Mouse (Mus musculus) T-helper 17 cell (primary cell): ENCODE results near the gene Pkd1.

Experiments
- in situ Hi-C, 2 experiments: fragments of 300-600 bp; cut with MboI, MseI; formaldehyde crosslinking; loops; 1 replicate in 1 of 2; 2 replicates in 1 of 2; pipeline ENCODE4 v1.15.1; 2025; ENCODE audit warnings: high pct_unique_total_duplicates in 2 of 2

Pkd1 gene

DNA sequence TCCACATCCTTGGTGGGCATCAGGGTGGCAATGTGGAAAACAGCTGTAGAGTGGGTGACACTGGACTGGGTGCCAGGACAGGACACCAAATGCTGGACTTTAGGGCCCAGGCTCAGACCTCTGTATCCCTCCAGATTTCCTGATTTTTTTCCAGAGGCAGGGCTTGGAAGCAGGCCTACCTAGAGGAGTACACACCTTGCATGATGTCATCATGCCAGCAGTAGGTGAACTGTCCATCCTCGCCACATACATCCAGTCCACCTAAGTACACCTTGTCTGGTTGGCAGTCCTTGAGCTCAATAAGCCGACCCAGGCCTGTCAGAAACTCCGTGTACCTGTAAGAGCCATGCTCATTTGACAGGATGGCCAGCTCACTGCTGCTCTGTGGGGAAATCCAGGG is 48.4 kb downstream of the Pkd1 start:
- in situ Hi-C loops: loop anchor here in 1 of 2 experiments (25.0 kb wide), 1 partner anchor 939 kb away; no protein-coding TSS in a partner anchor

DNA sequence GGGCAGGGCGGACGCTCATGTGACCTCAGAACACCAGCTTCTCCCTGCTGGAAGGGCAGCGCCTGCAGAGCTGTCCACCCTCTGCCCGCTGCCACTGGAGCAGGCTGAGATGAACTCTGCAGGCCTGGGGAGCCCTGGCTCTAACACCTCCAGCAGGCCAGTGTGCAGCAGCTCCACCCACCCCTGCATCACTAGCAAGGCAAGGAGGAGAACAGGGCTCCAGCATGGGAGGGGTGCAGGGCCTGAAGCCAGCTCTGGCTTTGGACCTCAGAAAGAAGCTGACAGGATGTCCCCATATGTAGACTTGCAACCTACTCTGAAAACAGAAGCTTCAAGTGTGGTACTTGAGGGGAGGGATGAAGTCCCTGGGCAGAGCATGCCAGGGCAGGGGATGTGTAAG is 50.9 kb downstream of the Pkd1 start:
- in situ Hi-C loops: no loop called here

DNA sequence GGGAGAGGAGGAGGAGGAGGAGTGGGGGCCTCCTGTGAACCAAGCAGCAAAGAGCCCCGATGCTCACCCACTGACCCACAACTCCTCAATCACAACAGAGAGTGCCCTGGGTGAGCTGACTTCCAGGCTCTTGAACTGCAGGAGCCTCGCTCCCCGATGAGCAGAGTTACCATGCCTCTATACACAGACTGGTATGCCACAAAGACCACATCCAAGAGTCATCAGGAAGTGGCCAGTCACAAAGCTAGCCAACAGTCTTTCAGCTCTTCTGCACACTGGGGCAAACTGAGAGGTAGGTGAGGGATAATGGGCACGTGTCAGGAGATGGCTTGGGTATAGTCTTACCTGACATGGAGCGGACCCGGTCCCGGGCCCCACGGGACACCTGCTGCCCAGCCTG is 54.3 kb downstream of the Pkd1 start:
- in situ Hi-C loops: no loop called here

DNA sequence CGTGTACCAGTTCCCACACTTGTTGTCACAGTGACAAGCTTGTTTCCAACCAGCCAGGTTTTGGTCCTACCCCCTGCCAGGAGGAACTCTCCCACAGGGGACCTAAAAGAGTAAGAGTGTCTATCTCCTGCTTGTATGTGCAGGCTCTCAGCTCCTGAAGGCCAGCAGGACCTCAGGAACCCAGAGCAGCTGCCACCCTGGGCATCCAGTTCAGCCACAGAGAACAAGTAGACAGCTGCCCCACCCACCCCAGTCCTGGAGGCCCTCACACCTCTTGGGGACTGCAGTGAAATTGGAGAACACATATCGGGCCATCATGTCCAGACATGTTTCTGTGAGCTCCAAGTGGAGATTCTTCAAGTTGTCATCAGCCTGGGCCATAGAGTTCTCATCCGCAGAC is 54.9 kb downstream of the Pkd1 start:
- in situ Hi-C loops: no loop called here

DNA sequence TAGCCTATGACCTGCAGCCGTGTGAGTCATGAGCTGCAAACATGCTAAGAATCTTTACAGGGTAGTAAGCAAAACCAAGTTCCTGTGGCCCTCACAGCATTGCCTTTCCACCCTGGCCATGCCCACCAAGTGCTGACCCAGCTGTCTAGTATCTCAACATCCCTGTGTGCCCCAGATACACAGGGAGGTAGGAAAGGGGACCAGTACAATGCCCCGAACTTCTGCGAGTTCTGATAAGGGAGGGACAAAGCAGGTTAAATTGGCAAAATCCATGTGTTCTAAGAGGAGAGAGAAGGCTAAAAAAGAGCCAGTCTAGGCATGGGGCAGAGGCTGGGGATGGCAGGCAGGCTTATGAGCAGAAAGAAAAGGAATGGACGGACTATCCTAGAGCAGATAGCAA is 58.7 kb downstream of the Pkd1 start:
- in situ Hi-C loops: no loop called here

DNA sequence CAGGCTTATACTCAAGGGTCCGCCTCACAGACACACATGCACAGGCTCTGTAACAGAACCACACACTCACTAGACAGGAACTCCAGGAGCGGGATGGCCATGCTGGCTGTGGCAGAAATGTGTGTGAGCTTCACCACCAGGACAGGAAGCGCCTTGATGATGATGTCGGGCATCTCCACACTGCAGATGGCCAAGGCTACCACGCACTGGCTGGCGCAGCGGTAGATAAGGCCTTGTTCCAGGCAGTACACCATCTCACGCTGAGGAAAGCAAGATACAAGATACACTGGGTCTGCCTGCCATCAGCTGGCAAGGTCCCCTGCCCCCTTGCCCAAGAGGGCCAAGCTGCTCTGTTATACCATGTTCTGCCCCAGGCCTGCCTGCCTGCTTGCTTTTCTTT is 59.2 kb downstream of the Pkd1 start:
- in situ Hi-C loops: no loop called here

DNA sequence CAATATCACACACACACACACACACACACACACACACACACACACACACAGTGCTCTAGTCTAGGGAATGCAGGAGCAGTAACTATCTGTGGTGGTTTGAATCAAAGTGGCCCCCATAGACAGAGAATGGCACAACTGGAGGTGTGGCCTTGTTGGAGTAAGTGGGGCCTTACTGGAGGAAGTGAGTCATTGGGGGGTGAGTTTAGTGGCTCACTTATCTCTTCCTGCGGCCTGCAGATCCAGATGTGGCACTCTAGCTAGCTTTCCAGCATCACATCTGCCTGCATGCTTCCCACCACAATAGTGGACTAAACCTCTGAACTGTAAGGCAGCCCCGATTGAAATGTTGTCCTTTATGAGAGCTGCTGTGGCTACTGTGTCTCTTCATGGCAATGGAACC is 61.1 kb downstream of the Pkd1 start:
- in situ Hi-C loops: no loop called here

DNA sequence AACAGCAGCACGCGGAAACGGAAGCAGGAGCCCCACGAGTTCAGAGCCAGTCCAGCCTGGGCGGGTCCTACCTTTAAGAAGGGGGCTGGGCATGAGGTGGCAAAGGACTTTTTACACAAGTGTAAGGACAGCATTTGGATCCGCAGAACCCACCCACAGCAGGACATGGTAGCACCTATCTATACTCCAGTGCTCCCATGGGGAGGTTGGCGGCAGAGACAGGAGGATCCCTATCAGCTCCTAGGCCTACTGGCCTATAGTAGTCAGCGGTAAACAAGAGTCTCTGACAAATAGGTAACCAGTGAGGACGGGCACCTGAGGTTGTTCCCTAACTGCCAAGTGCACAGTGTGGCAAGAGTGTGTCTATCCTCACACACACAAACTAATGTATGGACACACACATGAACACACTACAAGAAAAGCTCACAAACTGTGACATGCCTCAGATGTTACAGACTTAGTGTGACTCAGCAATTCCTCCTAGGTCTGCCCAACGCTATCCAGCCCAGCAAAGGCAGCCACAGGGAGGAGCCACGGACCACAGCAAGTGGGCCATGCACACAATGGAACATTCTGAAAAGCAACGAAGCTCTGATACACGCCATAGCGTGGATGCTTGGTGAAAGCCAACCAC is 68.0 kb downstream of the Pkd1 start:
- in situ Hi-C loops: no loop called here

DNA sequence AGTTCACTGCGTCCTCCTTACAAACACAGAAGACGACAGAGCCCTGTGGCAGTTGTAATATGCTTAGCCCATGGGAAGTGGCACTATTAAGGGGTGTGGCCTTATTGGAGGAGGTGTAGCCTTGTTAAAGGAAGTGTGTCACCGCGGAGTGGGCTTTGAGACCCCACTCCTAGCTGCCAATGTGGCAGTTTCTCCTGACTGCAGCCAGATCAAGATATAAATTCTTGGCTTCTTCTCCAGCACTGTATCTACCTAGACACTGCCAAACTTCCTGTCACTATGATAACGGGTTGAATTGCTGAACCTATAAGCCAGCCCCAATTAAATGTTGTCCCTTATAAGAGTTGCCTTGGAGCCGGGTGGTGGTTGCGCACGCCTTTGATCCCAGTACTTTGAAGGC is 75.8 kb downstream of the Pkd1 start:
- in situ Hi-C loops: no loop called here

DNA sequence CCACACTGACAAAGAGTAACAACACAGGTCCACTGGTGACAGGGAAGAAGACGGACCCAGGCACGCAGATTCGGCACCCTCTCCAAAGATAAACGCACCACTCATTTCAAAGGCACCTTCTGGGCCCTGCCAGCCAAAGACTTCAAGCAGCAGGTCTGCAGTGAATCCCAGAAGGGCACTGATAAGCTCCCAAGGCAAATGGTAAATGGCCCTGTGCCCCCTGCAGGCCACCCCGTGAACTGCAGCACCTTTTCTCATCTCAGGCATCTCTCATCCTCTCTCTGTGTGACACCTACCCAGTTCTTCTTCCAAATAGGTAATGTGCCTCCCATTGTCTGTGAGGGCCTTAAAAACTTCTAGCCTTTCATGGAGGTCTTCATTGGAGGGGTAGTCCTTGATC is 79.0 kb downstream of the Pkd1 start:
- in situ Hi-C loops: no loop called here

DNA sequence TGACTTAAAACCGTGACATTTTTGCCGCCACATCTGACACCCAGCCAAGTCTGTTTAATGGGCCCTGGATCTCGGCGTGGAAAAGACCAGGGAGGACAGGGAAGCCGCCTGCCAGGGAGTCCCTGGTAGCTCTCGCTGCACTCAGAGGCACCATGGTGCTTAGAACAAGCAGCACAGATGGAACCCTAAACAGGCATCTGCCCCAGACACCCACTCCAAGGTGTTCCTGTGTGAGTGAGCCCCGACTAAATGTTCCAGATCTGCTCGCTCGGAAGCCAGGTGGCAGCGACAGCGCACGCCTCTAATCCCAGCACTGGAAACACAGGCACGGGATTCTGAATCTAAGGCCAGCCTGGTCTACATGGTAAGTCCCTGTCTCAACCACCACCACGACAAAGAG is 80.4 kb downstream of the Pkd1 start:
- in situ Hi-C loops: loop anchor here in 1 of 2 experiments (10.0 kb wide), 1 partner anchor 725 kb away; no protein-coding TSS in a partner anchor

DNA sequence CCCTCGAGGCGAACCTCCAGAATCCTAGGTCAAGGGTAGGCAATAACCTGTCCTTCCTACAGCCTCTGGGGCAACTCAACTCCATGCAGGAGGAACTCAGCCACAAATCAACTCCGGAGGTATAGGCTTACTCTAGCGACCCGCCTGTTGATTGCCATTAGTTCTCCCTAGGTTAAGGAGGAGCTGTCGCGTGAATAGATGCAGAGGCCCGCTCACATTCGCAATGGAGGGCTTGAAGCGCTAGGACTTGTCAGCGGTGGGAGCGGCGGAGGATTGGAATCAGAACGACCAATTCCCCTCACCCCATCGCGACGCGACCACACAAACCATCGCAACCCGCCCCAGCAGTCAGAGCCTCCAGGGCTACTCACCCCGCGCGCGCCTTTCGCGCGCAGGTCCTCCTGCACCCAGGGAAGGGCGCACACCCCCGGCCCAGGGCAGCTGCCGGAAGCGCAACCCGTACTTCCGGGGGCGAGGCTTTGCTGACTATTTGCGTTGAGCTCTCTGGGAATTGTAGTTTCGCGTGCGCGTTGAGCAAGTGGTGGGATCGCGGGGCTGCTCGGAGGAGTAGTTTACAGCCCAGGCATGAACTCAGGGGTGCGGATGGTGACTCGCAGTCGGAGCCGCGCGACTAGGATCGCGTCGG is 82.7 kb downstream of the Pkd1 start, which contains the start of the genes Tsc2 and Nthl1:
Gene Tsc2 (minus strand): TSS at position 464 of the 646 bp plus-strand sequence.
Gene Nthl1 (plus strand): TSS at position 514 of the 646 bp plus-strand sequence.
- in situ Hi-C loops: loop anchor here in 1 of 2 experiments (10.0 kb wide), 1 partner anchor 727 kb away; no protein-coding TSS in a partner anchor

DNA sequence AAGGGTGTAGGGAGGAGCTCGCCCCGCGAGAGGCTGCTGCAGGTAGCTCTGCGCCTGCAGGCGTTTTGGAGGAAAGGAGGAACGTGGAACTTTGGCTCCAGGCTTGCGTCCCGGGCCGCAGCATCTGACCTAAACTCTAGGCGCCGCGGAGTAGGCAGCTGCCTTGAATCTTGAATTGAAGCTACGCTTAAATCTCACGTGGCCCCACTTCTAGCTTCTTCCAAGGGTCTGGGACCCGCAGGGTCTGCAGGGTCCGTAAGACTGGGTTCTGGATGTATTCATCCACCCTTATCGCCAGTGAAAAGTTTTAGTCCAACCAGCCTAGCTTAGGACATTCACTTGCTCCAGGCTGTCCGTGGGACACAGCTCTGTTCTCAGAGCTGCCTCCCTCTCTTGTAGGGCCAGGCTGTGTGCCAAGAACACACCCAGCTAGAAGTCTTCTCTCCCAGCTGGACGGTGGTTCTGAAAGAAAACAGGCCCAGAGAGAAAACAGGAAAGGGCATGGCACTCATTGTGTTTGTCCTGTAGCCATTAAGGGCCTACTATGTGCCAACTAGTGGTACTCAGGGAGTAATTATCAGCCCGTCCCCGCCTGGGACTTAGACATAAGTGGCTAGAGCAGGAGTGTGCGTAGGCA is 83.3 kb downstream of the Pkd1 start:
- in situ Hi-C loops: loop anchor here in 1 of 2 experiments (10.0 kb wide), 1 partner anchor 728 kb away; no protein-coding TSS in a partner anchor

DNA sequence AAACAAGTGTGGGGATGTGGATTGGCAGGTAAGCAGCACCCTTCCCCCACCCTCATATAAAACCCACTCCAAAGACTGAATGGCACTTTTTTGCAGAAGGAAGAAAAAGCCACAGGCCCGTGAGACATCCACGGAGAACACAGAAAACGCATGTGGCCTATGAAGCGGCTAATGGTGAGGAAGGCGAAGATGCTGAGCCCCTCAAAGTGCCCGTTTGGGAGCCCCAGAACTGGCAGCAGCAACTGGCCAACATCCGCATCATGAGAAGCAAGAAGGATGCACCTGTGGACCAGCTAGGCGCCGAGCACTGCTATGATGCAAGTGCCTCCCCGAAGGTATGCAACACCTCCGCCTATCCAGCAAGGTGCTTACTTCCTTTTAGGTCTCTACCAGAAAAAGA is 84.2 kb downstream of the Pkd1 start:
- in situ Hi-C loops: loop anchor here in 1 of 2 experiments (10.0 kb wide), 1 partner anchor 729 kb away; no protein-coding TSS in a partner anchor

DNA sequence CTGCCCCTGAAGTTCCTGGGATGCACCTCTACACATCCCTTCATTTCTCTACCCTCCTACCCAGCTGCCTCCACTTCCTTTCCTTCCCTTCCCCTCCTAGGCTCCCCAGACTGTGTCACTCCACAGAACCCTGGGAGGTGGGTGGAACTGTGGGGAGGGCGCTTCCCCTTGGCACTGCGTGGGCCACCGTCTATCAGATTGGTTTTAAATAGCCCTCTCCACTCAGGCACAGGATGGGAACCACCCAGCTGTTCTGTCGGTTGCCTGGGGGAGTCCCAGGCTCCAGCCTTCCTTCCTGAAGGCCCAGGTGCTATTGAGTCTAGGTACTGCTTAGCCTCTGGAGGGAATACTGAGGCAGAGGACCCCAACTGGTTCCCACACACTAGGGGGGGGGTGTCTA is 85.4 kb downstream of the Pkd1 start:
- in situ Hi-C loops: loop anchor here in 1 of 2 experiments (10.0 kb wide), 1 partner anchor 730 kb away; no protein-coding TSS in a partner anchor

DNA sequence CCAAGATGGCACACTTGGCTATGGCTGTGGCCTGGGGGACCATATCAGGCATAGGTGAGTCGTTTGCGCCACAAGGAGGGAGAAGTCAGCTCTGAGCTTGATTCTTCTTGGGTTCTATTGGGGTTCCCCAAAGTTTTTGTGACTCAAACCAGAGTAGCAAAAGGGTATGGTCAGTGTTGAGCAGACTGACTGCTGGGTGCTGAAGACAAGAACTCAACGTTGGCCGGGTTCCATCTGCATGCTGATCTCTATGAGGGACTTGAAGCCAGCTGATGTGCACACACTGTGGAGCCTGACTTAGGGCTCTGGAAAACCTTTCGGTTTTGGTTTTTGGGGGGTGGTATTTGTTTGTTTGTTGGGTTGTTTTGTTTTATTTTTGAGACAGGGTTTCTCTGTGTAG is 86.1 kb downstream of the Pkd1 start:
- in situ Hi-C loops: loop anchor here in 1 of 2 experiments (10.0 kb wide), 1 partner anchor 731 kb away; no protein-coding TSS in a partner anchor

DNA sequence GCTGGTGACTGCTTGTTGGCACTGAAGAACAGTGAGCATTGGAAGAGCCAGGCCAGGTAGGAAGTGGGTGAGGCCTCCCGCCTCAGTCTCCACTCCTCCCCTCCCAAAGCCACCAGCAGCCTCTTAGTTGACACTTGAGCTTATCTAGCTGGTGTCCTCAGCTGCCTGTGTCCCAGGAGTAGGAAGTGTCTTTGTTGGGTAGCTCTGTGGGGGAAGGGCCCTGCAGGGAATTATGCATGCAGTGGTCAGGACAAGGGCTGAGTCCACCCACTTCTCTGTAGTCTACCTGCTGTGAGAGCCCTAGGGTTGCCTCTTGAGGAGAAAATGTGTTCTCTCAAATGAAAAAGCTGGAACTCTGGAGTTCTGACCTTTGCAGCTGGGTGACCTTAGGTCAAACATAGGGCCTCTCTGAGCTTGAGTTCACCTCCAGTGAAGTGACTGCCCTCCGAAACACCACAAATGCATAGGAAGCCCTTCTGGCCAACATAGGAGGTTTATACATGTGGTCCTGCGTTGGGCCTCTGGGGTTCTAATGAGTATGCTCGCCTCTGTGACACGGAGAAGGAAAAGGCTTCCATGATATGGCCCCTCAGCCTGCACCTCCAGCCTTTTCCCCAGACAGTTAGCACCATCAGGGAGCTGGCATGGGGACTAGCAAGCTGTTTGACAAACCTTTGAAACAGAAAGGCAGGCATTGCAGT is 87.3 kb downstream of the Pkd1 start:
- in situ Hi-C loops: loop anchor here in 1 of 2 experiments (10.0 kb wide), 1 partner anchor 732 kb away; no protein-coding TSS in a partner anchor

DNA sequence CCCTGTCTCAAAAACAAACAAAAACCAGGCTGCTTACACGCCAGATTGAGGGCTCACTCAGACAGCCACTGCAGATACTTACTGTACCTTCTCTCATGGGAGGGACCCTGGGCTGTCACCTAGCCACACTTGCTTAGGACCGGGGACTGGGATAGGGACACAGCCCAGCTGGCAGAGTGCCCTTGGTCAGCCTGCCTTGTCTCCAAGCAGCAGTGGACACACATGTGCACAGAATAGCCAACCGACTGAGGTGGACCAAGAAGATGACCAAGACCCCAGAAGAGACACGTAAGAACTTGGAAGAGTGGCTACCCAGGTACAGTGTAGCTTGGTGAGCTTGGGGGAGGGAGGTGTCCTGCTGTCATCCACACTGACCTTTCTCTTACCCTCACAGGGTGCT is 88.6 kb downstream of the Pkd1 start:
- in situ Hi-C loops: loop anchor here in 1 of 2 experiments (10.0 kb wide), 1 partner anchor 733 kb away; no protein-coding TSS in a partner anchor

DNA sequence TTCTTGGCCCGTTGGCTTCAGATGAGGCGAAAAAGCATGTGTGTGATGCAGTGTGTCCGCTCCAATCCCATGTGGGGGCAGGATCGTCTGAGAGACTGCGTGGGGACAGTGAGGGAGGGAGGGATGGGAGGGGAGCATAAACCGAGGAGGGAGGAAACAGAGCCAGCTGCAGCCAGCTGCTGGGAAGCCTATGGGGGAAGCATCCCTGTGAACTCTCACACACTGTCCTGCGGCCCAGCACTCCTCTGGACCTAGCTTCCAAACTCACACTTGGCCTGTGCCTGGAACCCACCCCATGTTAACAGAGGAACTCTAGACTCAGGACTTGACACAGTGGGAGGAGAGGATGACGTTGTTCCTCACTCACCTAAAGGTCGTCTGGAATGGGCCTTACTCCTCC is 89.2 kb downstream of the Pkd1 start:
- in situ Hi-C loops: loop anchor here in 1 of 2 experiments (10.0 kb wide), 1 partner anchor 734 kb away; no protein-coding TSS in a partner anchor

DNA sequence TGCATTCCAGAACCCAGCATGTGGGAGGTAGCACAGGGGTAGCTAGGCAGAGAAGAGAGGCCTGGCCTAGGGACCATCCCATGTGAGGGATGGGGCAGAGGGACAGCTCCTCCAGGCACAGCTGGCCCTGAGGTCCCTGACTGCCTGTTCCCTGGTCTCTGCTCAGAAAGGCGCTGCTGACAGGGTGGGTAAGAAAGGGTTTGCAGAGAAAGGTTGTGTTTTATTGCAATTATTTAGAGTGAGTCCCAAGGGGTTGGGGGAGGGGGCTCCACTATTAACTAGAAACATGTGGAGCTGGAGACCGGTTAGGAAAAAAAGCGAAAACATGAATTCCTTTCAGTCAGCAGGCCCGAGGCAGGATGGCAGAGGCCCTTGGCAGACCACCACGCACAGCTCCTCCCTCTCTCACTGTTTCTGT is 89.9 kb downstream of the Pkd1 start:
- in situ Hi-C loops: loop anchor here in 1 of 2 experiments (10.0 kb wide), 1 partner anchor 735 kb away; no protein-coding TSS in a partner anchor

DNA sequence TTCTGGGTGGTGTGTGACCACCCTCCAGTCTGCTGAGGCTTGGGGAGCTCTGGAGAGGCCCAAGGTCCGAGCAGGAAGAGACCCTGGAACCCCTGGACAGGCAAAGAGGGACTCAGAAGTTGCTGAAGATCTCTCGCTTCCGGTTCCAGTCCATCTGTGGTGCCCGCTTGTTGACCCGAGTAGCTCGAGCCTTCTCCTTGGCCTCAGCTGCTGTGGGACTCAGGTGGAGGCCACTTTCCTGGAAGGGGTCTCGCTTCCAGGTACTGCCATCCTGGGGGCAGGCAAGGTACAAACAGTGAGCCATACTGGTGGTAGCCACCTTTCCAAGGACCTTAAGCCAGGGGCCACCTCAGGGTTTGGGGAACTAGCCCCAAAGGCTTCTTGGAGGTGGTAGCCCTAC is 90.5 kb downstream of the Pkd1 start:
- in situ Hi-C loops: no loop called here
